Mouse (Mus musculus) bone marrow, adult 2 months (tissue): Measurements from ENCODE around the gene Sstr2. TPM values are rescaled to one million over a fixed set of nuclear protein-coding genes. Genes with fewer than 3 reads are reported as not detected.

ENCODE experiments used
- H3K27ac ChIP-seq: fragments of 200-500 bp; 2 replicates; pipeline ENCODE4 v1.5.1; 2012; ENCODE audit warnings: low read depth, mild to moderate bottlenecking, control low read depth, inconsistent platforms, low read length; ENCODE audit not compliant: control insufficient read depth, poor library complexity, insufficient read depth
- H3K4me1 ChIP-seq: fragments of 200-500 bp; 2 replicates; pipeline ENCODE4 v1.6.1; 2011; ENCODE audit warnings: low read length; ENCODE audit not compliant: control insufficient read depth, insufficient read depth
- H3K4me3 ChIP-seq: fragments of 200-500 bp; replicated peaks from 2 replicates; pipeline ENCODE3; 2011; ENCODE audit warnings: mild to moderate bottlenecking, low read depth, low read length, control low read depth; ENCODE audit not compliant: control insufficient read depth
- CTCF ChIP-seq: fragments of 200-500 bp; IDR thresholded peaks from 2 replicates; pipeline ENCODE4 v1.5.1; 2011; ENCODE audit warnings: low read length, control low read depth; ENCODE audit not compliant: control insufficient read depth, insufficient read depth
- POLR2A ChIP-seq: fragments of 200-500 bp; IDR thresholded peaks from 2 replicates; pipeline ENCODE4 v1.6.1; 2011; ENCODE audit warnings: low read depth, mild to moderate bottlenecking, control low read depth, low read length, borderline replicate concordance; ENCODE audit not compliant: control insufficient read depth
- WGBS: fragments of 180-500 bp; shearing (Covaris S2); methylation state at CpG from one replicate; pipeline ENCODE4 v1.1.7; 2018; 5-methylcytosine and 5-hydroxymethylcytosine counted together
- polyA plus RNA-seq: library from polyadenylated mRNA; stranded (reverse); fragments of >200 nt; gene quantifications from 2 replicates; pipeline ENCODE4 v1.2.4, GENCODE M21; 2011; ENCODE audit warnings: low replicate concordance; ENCODE audit not compliant: missing spikeins, insufficient read depth, insufficient read length

Sstr2 gene
- polyA plus RNA-seq, 1 experiment: not detected

DNA sequence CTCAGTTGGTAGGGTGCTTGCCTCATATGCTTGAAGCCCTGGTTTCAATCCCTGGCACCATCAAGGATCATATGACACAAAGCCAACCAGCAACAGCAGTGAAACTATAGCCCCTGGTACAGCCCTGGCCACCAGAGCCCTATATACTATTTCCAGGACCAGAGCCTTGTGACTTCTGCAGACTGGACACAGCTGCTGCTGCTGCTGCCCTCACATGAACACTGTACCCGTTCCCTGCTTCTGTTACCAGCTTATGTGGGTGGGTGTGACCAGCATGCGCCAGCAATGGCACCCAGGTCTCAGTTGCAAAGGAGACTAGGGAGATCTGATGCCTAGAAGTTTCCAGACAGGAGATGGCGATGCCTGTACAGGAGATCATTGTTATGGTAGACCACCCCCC, 21.5 kb upstream of the Sstr2 start:
- 80% methylated on average over 3 of the region's 3 CpGs for WGBS
- TF ChIP-seq CTCF (no peak), POLR2A (no peak)
- Histone ChIP-seq H3K27ac (no peak overlapping the region), H3K4me3 (no peak overlapping the region), H3K4me1 (no peaks in the 10 kb centered on the region)

DNA sequence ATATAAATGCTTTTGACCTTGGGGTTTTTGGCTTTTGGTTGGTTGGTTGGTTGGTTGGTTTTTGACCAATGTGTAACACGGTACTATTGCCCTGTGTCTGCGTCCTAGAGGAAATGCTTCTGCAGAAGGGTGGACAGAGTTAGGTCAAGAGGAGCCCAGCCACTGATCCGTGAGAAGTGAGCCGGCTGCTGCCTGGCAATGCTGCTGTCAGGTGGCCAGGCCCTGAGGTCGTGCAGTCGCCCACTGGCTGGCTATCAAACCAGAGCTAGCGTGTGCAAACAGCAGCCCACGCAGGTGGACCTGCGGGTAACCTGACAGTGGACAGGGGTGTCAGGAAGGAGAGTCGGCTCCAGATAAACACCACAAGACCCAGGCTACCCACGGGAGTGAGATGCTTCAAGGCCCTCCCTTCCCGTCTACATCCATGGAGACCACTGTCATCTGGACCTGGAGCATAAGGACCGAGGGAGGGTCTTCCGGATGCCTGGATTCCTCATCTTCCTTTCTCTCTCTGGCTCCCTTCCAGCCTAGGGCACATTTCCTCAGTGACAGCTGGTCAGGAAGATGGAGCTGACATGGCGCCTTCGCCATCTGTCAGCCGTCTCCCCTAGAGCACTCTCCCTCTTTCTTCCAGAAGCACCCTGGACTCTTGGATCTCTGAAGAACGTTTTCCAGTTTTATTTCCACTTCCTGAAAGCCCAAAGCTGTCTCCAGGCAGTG, 18.5 kb upstream of the Sstr2 start:
- WGBS: 82% methylated on average over 18 of the region's 18 CpGs
- Histone ChIP-seq H3K4me1 (no peaks in the 10 kb centered on the region), H3K4me3 (no peak overlapping the region), H3K27ac (no peak overlapping the region)
- TF ChIP-seq POLR2A: no peak

DNA sequence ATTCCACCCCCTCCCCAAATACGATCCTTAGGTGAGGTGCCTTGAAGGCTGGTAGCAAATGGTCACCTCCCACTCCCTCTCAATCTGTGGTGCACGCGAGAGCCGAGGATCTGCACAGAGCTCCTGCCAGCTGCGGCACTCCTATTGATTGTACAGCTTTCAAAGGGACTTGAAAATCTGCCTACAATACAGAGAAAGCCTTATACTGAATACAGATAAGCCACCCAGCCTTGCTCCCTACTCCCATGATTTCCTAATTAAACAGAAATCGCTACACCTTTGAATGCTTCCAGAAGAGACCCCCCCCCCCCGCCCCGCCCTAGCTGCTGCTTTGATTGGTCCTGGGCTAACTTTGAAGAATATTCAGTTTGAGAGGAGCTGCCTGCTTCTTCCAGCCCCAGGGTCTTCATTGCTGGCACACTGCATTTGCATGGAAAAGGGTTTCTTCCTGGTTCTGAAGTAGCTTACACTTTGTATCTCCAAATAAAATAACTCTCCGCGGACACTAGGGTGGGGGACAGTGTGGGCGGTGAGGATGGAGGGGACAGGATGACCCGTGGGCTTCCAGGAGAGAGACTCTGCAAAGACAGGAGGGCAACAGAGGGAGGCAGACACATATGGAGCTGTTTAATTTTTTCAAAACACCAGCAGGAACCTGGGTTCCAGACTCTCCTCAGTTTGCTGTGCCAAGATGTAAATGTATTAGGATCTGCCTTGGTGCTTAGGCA, 17.4 kb upstream of the Sstr2 start:
- 81% methylated on average over 12 of the region's 12 CpGs for WGBS
- no peak overlapping the region for H3K4me3 ChIP-seq
- no peaks in the 10 kb centered on the region for H3K4me1 ChIP-seq
- TF ChIP-seq POLR2A: no peak
- no peak overlapping the region for H3K27ac ChIP-seq

DNA sequence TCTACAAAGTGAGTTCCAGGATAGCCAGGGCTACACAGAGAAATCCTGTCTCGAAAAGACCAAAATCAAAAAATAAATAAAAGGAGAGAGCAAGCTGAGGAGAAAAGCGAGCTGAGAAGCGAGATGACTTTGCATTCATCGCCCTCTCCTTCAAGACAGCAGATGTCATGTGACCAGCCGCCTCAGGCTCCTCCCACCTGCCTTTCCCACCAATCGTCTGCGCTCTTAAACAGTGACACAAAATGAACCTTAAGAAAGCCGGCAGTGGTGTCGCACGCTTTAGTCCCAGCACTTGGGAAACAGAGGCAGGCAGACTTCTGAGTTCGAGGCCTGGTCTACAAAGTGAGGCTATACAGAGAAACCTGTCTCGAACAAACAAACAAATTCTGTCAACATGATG, 11.6 kb upstream of the Sstr2 start:
- H3K4me1 ChIP-seq: no peaks in the 10 kb centered on the region
- H3K27ac ChIP-seq: no peak overlapping the region
- TF ChIP-seq POLR2A: no peak
- no peak for TF ChIP-seq CTCF
- no peak overlapping the region for H3K4me3 ChIP-seq
- WGBS: 91% methylated on average over 12 of the region's 12 CpGs

DNA sequence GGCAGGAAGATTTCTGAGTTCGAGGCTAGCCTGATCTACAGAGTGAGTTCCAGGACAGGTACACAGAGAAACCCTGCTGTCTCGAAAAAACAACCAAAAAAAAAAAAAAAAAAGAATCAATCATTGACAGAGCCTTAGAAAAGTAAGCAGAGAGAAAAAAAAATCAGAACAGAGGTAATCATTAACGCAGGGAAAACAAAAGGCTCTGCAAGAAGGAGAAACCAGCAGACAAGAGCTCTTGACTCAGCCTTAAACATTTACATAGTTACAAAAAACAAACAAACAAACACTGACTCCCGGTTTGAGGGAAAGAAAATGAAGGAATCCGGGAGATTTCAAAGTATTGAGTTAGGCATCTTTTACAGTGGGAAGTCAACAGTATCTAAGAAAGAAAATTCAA, 9.6 kb upstream of the Sstr2 start:
- WGBS: 76% methylated on average over 5 of the region's 5 CpGs
- Histone ChIP-seq H3K4me1 (no peaks in the 10 kb centered on the region), H3K27ac (no peak overlapping the region), H3K4me3 (no peak overlapping the region)
- no peak for TF ChIP-seq CTCF

DNA sequence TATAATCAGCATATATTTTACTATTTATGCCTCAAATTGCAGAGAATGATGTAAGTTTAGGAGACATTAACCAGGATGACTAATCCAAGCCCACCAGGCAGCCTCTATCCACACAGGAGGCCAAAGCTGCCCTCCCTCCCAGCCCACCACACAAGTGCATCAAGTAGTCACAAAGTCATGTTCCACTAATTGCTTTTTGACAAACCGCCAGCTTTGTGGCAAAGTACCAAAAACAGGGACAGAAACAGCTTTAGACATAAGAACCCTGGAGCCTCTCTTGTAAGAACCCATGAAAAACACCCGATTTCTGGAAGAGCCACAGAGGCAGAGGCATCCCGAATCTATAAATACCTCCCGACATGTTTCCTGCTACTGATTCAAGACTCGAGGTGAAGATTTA, 8.9 kb upstream of the Sstr2 start:
- H3K4me3 ChIP-seq: no peak overlapping the region
- H3K27ac ChIP-seq: no peak overlapping the region
- WGBS: 11% methylated on average over 5 of the region's 5 CpGs
- TF ChIP-seq CTCF (no peak), POLR2A (no peak)
- H3K4me1 ChIP-seq: no peaks in the 10 kb centered on the region

DNA sequence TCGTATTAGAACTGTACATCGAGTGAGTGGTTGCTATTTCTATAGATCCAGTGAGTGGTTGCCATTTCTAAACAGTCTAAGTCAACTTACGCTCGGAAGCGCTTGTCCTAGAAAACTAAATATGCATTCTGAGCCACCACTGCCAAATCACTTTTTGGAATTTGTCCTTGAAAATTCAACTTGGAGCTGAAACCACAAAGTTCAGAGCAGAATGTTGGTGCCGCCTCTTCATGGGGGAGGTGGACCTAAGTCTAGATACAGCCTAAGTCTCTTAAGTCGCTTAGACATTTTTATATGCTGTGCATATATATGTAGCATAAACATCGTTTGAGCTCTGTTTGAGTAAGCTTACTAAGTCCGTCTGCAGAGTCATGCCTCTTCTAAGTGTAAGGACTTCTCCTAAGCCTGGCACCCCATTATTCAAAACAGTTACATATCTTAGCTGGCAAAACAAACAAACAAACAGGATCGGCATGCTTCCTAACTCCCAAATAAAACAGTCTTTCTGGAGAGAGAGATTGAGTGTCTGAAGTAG, 8.0 kb upstream of the Sstr2 start:
- 74% methylated on average over 10 of the region's 10 CpGs for WGBS
- TF ChIP-seq POLR2A (no peak), CTCF (no peak)
- no peak overlapping the region for H3K4me3 ChIP-seq
- H3K27ac ChIP-seq: no peak overlapping the region
- no peaks in the 10 kb centered on the region for H3K4me1 ChIP-seq

DNA sequence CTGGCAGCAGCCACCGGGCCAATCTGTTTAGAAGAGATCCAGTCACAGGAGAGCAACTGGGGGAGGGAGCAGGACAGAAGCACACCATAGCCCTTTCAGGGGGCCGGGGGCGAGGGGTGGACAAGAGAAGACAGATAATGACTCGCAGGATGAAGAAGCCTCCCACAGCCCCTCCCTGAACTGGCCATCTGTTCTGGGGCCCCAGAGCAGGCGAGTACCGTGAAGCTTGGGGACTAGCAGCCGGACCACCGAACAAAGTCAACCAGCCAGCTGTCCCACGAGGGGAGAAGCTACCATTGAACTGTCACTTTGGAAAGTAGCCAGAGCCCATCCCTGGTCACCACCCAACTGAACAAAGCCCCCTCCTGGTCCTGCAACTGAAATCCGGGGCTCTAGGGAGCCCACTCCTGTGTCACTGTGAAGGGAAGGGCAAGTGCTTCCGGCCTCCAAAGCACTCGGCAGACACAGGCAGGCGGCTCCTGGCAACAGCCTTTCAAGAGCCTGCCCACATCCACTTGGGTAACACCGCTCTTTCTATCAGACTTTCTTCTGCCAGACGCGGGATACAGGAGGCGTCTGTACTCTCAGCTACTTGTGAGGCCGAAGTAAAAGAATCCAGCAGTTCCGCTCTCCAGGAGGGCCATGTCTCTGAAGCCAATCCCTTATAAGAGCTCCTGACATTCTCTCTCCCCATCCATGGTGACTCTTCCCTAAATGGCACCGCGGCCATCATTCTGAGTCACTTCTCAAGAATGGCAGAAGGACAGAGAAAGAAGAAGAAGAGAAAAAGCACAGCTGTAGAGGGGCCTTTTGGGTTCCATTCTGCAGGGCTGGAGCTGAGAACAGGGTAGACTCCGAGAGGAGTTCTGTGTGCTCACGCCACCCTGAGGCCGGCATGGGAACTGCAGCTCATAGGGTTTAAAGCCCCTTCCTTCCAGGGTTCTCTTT, 7.2 kb upstream of the Sstr2 start:
- TF ChIP-seq CTCF: peak; percentile 71
- no peak for TF ChIP-seq POLR2A
- Histone ChIP-seq H3K27ac (0 out of 2 replicates have a peak overlapping the region, but pooled peaks have one; percentile 6), H3K4me3 (no peak overlapping the region), H3K4me1 (no peaks in the 10 kb centered on the region)
- WGBS: 6% methylated on average over 24 of the region's 24 CpGs
